Mouse (Mus musculus): ENCODE results near the gene Chp2.

Chp2 gene

DNA sequence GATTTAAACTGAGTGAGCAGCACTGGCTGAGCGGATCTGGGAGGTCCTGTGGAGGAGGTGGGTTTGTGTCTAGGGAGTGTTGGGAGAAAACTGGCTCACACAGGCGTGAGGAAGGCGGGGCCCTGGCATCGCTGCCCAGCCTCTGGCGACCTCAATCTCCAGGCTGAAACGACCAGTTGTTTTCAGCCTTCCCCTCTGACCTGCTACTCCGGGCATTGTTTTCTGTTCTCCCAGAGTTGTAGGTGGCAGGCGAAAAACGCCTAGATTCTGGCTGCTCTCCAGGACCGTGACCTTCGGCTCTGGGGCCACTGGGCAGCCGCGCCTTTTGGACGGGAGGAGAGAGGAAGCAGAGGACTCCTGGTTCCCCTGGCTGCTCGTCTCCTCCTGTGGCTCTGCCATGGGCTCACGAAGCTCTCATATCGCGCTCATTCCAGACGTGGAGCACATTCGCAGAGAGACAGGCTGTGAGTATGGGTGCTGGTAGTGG, at the start of gene Chp2:
Chp2 (plus strand) TSS at position 182 of the 487 bp plus-strand sequence.
- peak; percentile 13 for DNase-seq (ENCODE audit: low spot score)

DNA sequence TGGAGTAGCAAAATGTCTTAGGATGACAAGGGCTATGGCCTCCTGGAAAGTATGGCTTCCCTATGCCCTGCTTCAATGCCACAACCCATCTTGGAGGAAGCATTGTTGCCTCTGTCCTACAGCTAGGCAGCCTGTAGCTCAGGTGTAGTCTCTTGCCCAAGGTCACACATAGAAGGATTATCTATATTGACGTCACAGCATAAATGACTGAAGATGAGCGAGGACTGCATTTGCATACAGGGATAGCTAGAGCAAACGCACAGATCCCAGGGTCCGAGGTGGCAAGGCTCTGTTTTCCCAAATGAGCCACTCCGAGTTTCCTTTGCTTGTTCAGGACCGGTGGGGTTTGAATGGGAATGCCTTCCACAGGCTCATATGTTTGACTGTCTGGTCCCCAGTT, 48.6 kb upstream of the Chp2 start:
- no peak for DNase-seq (ENCODE audit: low spot score)

GRCm38 (mm10) chr7:122171613-122172012, 47.7 kb upstream of the Chp2 start:
- DNase-seq (ENCODE audit: low spot score), result no peak

DNA sequence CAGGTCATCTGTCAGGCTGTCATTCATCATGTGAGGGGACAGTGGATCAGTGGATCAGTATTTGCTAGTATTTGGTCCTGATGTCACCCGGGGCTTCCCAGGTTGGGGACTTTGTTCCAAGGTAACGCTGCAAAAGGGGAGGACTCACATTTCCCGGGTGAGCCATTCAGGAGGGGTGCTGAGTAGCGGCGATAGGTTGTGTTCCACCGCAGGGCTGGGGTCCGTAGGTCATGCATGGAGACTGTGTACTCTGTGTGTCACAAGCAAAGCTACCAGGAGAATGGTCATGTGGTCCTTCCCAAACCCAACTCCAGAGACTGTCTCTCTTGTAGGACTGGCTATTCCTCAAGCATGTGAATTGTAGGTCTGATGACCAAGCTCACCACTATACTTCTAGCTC, 38.6 kb upstream of the Chp2 start:
- no peak for DNase-seq (ENCODE audit: low spot score)

DNA sequence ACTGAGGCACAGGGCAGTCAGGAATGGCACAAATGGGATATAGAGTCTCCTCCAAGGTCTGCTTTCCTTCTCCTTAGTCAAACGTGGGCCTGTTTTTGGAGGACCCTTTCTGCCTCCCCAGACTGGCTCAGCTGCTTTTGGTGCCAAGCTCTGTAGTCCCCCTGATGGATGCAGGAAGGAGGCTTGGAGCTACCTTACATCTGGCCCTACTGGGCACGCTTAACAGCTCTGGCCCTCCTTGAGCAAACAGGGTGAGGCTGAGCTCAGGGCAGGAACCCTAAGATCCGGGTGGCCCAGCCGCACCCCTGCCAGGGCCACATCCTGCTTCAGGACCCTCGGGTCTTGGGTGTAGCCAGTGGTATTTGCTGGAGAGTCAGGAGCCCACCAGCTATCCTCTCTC, 34.7 kb upstream of the Chp2 start:
- DNase-seq (ENCODE audit: low spot score), result no peak

DNA sequence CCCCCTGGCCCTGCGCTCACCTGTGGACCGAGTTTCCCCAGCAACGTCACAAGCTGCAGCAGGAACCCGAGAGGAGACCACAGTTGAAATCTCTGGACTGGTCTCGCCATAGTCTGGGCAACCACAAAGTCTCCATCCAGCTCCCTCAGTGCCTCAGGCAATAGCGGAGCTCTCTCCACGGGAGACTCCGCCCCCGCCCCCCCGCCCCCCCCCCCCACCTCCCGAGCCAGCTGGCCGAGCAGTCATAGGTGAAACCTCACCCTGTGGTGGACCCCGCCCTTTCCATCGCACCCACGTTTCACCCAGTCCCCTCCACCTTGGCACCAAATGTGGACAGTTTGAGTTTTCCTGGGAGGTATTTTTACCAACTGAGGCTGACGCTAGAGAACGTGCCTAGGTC, 33.3 kb upstream of the Chp2 start, which contains the start of gene Ern2:
Ern2 (minus strand) TSS at position 165 of the 400 bp plus-strand sequence.
- no peak for DNase-seq (ENCODE audit: low spot score)

DNA sequence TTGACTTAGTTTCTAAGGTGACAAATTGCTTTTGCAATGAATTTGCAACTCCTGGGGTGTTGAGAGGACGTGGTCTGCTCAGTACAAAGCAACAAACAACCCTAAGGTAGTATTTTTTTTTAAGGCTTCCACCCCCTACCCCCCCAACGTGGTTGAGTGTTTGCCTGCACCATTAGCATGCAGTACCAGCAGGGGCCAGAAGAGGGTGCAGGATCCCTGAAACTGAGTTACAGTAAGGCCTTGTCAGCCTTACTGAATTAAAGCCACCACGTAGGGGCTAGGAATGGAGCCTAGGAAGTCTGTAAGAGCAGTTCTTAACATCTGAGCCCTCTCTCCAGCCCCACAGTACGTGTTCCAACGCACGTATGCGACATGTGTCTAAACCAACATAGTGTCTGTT, 29.8 kb upstream of the Chp2 start:
- DNase-seq (ENCODE audit: low spot score), result peak; percentile 19

- no peak for DNase-seq (ENCODE audit: low spot score)
These were observed 28.2 kb upstream of the Chp2 start for GRCm38 (mm10) chr7:122191097-122191496.

GRCm38 (mm10) chr7:122193919-122194318, 25.4 kb upstream of the Chp2 start:
- DNase-seq (ENCODE audit: low spot score), result no peak

GRCm38 (mm10) chr7:122196771-122197170, 22.5 kb upstream of the Chp2 start:
- no peak for DNase-seq (ENCODE audit: low spot score)

DNA sequence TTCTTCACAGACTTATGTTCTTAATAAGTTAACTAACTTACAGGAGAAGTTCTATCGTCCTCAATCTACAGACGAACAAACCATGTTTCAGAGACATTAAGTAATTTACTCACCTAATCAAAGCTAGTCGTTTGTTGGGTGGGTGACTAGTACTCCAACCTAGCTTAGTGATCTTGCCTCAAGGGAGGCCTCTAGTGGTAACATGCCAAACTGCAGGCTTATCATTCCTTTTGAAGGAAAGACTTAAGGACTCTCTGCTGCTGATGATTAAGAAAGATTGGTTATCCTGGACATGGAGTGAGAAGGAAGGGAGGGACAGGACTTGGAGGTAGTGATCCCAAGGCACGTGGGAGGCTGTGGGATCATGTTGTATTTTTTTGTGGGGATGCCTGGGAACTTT, 22.0 kb upstream of the Chp2 start:
- DNase-seq (ENCODE audit: low spot score), result peak; percentile 62

DNA sequence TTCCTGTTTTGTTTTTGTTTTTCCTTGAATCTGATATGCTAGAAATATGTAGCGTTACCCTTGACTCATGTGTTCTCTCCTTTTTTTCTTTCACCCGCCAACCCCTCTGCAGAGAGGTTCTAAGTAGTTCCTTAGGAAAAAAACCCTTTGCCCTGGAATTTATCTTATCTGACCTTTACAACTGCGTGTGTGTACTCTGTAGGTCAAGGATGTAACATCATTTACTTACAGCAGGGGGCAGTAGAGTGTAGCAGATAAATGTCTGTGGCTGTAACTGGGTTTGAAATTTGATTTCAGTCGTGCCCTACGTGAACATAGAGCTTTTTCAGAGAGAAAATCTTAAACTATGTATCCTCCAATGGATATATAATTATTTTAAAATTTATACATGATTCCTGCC, 20.0 kb upstream of the Chp2 start:
- DNase-seq (ENCODE audit: low spot score), result peak; percentile 39

DNA sequence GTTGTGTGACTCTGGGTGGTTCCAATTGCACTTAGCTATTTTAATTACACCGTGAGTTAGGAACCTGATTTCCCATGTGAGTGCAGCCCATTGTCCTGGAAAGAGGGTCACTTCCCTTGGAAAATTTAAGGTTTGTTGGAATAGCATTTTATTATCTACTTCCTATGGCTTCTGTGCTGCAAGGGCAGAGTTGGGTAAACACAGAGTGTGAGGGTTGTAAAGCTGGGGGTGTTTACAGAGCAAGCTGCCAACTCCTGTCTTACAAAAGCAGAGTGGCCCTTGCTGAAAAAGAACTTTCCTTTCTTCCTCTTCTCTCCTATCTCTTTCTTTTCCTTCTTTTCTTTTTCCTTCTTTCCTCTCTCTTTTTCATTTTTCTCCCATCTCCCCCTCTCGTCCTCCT, 15.4 kb upstream of the Chp2 start:
- no peak for DNase-seq (ENCODE audit: low spot score)

- DNase-seq (ENCODE audit: low spot score), result no peak
These were observed 13.2 kb upstream of the Chp2 start for GRCm38 (mm10) chr7:122206121-122206520.

DNA sequence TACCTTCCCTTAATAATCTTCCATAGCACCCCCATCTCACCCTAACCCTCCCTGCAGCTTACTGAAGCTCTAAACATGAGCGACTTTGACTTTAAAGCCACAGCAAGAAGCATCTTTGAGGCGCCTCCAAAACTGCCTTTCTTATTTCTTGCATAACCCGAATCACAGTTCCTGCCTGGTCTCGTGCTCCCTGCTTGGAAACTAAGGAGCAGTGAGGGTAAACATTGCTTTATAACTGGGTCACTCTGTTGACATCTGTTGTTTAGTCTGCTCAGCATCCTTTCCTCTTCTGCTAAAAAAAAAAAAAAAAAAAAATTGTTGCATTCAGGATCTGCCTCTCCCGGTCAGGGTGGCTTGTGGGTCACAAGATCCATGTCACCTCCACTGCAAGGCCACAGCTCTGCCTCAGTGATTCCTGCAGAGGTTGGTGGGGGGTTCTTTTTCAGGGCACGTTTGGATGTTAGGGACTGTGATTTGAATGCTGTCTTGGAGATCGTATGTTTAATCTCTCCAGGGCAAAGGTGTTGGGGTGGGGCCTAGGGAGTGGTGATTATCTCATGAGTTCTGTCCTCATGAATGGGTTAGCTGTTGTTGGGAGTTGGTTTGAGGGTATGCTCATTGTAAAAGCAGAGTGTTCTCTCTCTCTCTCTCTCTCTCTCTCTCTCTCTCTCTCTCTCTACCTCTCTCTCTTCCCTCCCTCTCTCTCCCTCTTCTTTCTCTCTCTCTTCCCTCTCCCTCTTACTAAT, 10.8 kb upstream of the Chp2 start:
- no peak for DNase-seq (ENCODE audit: low spot score)

- DNase-seq (ENCODE audit: low spot score), result no peak
These were observed 6.9 kb downstream of the Chp2 start for GRCm38 (mm10) chr7:122226020-122226742.

DNA sequence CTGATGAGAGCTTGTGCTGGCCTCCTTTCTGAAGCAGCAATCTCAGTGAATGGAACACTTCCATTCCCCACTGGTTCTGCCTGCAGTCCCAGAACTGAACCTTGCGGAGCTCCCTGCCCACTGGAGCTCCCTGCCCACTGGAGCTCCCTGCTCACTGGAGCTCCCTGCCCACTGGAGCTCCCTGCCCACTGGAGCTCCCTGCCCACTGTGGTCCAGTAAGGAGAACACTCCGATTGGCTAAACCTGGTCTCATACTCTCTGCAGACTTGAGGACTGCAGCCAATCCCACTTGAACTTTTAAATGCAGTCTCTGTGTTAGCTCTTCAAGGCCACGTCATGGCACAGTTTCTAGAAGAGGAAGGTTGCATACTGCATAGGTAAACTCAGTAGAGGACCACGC, 7.4 kb downstream of the Chp2 start:
- DNase-seq (ENCODE audit: low spot score), result no peak

DNA sequence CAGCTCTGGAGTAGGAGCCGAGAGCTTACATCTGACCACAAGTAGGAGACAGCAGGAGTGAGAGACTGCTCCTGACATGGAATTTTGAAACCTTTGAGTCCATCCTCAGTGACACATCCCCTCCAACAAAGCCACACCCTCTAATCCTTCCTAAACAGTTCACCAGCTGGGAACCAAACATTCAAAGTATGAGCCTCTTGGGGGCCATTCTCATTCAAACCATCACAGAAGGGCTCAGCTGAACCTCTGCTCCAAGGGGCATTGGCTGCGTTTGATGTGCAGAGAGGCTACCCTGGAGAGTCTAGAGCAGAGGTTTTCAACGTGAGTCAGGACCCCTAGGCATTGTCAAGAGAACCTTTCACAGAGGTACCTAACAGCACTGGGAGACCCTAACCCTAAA, 10.0 kb downstream of the Chp2 start:
- no peak for DNase-seq (ENCODE audit: low spot score)

DNA sequence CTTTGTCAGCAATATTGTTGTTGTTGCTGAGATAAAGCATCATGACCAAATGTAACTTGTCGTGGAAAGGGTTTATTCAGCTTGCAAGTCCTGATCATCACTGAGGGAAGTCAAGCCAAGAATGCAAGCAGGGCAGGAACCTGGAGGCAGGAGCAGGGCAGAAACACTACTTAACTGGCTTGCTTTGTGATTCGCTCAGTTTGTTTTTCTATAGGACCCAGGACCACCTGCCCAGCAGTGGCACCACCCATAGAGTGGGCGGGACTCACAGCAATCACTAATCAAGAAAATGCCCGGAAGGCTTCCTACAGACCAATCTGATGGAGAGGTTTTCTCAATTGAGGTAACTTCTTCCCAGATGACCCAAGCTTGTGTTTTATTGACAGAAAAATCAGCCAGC, 10.6 kb downstream of the Chp2 start:
- DNase-seq (ENCODE audit: low spot score), result no peak

DNA sequence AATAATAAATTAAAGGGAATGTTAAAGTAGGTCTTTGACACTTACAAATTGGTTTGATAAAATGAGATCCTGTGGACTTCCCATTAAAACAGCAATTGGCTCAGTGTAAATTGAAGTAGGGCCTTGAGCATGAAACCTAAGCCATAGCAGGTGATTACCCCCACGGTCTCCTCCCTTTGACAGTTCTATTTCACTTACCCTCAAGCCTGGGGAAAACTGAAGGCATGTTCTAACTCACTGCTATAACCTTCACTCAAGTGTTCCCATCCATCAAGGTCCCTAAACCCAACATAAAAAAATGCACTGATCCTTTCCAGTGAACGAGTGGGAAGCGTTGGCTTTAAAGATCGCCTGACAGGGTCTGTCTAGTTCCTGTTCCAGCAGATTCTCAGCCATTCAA, 11.6 kb downstream of the Chp2 start:
- DNase-seq (ENCODE audit: low spot score), result no peak

DNA sequence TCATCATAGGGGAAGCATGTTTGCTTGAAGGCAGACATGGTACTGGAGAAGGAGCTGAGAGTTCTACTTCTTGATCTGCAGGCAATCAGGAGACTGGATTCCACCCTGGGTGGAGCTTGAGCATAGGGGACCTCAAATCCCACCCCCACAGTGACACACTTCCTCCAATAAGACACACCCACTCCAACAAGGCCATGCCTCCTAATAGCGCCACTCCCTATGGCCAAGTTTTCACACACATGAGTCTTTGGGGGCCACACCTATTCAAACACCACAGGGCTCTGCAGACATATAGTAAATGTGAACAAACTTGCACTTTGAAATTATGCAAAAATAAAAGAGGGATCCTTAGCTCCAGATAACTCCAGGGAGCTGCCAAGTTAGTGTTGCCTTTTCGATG, 19.6 kb downstream of the Chp2 start:
- DNase-seq (ENCODE audit: low spot score), result no peak

DNA sequence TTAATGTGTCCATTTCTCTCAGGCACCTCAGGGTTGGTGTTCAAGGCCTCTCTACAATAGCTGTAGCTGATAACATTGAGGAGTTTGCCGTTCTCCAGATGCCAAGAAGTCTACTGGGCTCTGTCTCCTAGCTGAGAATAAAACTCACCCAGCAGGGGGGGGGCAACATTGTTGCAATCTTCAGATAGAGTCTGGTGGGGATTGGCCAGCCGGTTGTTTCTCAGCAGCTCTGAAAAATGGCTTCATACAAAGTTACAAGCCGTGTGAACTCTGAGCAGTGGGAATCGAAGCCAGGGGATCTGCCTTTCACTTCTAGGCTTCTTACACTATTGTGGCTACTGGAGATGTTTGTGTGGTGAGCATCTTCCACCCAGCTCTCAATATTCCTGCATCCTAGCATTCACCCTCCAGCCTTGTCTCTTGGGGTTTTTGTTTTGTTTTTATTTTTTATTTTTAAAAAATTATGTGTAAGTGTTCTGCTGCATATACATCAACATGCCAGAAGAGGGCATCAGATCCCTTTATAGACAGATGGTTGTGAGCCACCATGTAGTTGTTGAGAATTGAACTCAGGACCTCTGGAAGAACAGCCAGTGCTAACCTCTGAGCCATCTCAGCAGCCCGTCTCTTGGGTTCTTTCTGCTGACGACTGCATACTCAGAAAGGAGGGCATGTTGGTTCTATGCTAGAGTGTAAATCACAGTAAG, 21.3 kb downstream of the Chp2 start:
- no peak for DNase-seq (ENCODE audit: low spot score)

- peak; percentile 49 for DNase-seq (ENCODE audit: low spot score)
These were observed 23.0 kb downstream of the Chp2 start for GRCm38 (mm10) chr7:122242260-122242659.
